Mouse (Mus musculus): ENCODE measurements around the gene C530008M17Rik. TPM values are rescaled to one million over a fixed set of nuclear protein-coding genes. Genes with fewer than 3 reads are reported as not detected.

C530008M17Rik gene
- total and polyA plus RNA-seq, 3 experiments, result 0.04 to 0.44 TPM; not detected in 1

- in situ Hi-C loops (cut with MboI; ENCODE audit: low pct_ligation_motif_present, low pct_unique_long_range_greater_than_20kb, low sequenced_read_pairs) (no loop called here), dilution Hi-C loops (cut with MboI; ENCODE audit: extremely low pct_ligation_motif_present, extremely low pct_unique_long_range_greater_than_20kb, low sequenced_read_pairs) (no loop called here)
- H3K4me2 ChIP-seq (ENCODE audit: insufficient read depth, low read depth, poor library complexity, severe bottlenecking), result no peak overlapping the region
- no peak overlapping the region for H3K9ac ChIP-seq (ENCODE audit: insufficient read depth, low read depth)
- no peaks in the 10 kb centered on the region for H3K27me3 ChIP-seq (replicated peaks)
- H3K27ac ChIP-seq (ENCODE audit: insufficient read depth, low read depth), result no peak overlapping the region
- TF ChIP-seq ELF1 (IDR thresholded peaks at IDR 0.05; ENCODE audit: low read depth, low read length) (no peak), HCFC1 (IDR thresholded peaks at IDR 0.05; ENCODE audit: low read depth, low read length) (no peak), RCOR1 (conservative IDR thresholded peaks at IDR 0.05; ENCODE audit: low read depth, low read length) (no peak), TCF12 (IDR thresholded peaks at IDR 0.05; ENCODE audit: low read depth, low read length) (no peak), JUND (conservative IDR thresholded peaks at IDR 0.05; ENCODE audit: low read depth, low read length) (no peak), NRF1 (IDR thresholded peaks at IDR 0.05; ENCODE audit: low read depth, low read length) (no peak), ETS1 (conservative IDR thresholded peaks at IDR 0.05; ENCODE audit: low read depth, low read length) (no peak), SIN3A (IDR thresholded peaks at IDR 0.05; ENCODE audit: low read length) (no peak), MXI1 (IDR thresholded peaks at IDR 0.05; ENCODE audit: low read depth, low read length) (no peak), UBTF (IDR thresholded peaks at IDR 0.05; ENCODE audit: low read depth, low read length) (no peak), CHD1 (IDR thresholded peaks at IDR 0.05; ENCODE audit: low read depth, low read length) (no peak), MAFK (IDR thresholded peaks at IDR 0.05; ENCODE audit: insufficient replicate concordance, low read length) (no peak), SMC3 (IDR thresholded peaks at IDR 0.05; ENCODE audit: low read depth, low read length) (no peak), E2F4 (IDR thresholded peaks at IDR 0.05; ENCODE audit: insufficient replicate concordance, low read depth, low read length) (no peak), BHLHE40 (IDR thresholded peaks at IDR 0.05; ENCODE audit: low read depth, low read length) (no peak), KAT2A (IDR thresholded peaks at IDR 0.05; ENCODE audit: insufficient replicate concordance, low read length) (no peak)
- H3K4me3 ChIP-seq (replicated peaks in 1 of 3; ENCODE audit: low read depth in 2 of 3, low read length in 2 of 3, poor library complexity in 1 of 3), result no peak overlapping the region
- H3K4me1 ChIP-seq (ENCODE audit: control insufficient read depth in 1 of 2, insufficient read depth in 2 of 2), result no peaks in the 10 kb centered on the region
- H3K9me3 ChIP-seq (replicated peaks; ENCODE audit: low read length), result no peaks in the 10 kb centered on the region
- no peak for DNase-seq (ENCODE audit: extremely low read depth)
- H3K36me3 ChIP-seq (replicated peaks in 1 of 2; ENCODE audit: control insufficient read depth in 1 of 2, insufficient read depth in 1 of 2, low read length in 1 of 2), result no peaks in the 10 kb centered on the region
- H3K79me2 ChIP-seq (replicated peaks; ENCODE audit: control insufficient read depth, extremely low read depth, insufficient read depth, poor library complexity, severe bottlenecking), result no peaks in the 10 kb centered on the region
Observed at GRCm38 (mm10) chr5:76658084-76658934, 2.0 kb downstream of the C530008M17Rik start.

GRCm38 (mm10) chr5:76659958-76660635 is 3.8 kb downstream of the C530008M17Rik start:
- Histone ChIP-seq H3K27ac (ENCODE audit: insufficient read depth, low read depth) (no peak overlapping the region), H3K4me2 (ENCODE audit: insufficient read depth, low read depth, poor library complexity, severe bottlenecking) (no peak overlapping the region), H3K79me2 (replicated peaks; ENCODE audit: control insufficient read depth, extremely low read depth, insufficient read depth, poor library complexity, severe bottlenecking) (no peaks in the 10 kb centered on the region), H3K4me3 (replicated peaks in 1 of 3; ENCODE audit: low read depth in 2 of 3, low read length in 2 of 3, poor library complexity in 1 of 3) (no peak overlapping the region), H3K27me3 (replicated peaks) (no peaks in the 10 kb centered on the region), H3K36me3 (replicated peaks in 1 of 2; ENCODE audit: control insufficient read depth in 1 of 2, insufficient read depth in 1 of 2, low read length in 1 of 2) (no peaks in the 10 kb centered on the region), H3K9me3 (replicated peaks; ENCODE audit: low read length) (no peaks in the 10 kb centered on the region), H3K9ac (ENCODE audit: insufficient read depth, low read depth) (no peak overlapping the region), H3K4me1 (ENCODE audit: control insufficient read depth in 1 of 2, insufficient read depth in 2 of 2) (no peaks in the 10 kb centered on the region)
- in situ Hi-C loops (cut with MboI; ENCODE audit: low pct_ligation_motif_present, low pct_unique_long_range_greater_than_20kb, low sequenced_read_pairs), result no loop called here
- no peak for DNase-seq (ENCODE audit: extremely low read depth)
- dilution Hi-C loops (cut with MboI; ENCODE audit: extremely low pct_ligation_motif_present, extremely low pct_unique_long_range_greater_than_20kb, low sequenced_read_pairs), result no loop called here
- no peak for TF ChIP-seq CHD2 (IDR thresholded peaks at IDR 0.05; ENCODE audit: low read length)
- TF ChIP-seq UBTF (IDR thresholded peaks at IDR 0.05; ENCODE audit: low read depth, low read length), result no peak
- peak; percentile 48 for TF ChIP-seq ZKSCAN1 (IDR thresholded peaks at IDR 0.05; ENCODE audit: borderline replicate concordance, low read depth, low read length)
- TF ChIP-seq NRF1 (IDR thresholded peaks at IDR 0.05; ENCODE audit: low read depth, low read length), result no peak

Data from CH12.LX (cell line).